Mouse (Mus musculus): Measurements from ENCODE around the gene Tmem163.

DNA sequence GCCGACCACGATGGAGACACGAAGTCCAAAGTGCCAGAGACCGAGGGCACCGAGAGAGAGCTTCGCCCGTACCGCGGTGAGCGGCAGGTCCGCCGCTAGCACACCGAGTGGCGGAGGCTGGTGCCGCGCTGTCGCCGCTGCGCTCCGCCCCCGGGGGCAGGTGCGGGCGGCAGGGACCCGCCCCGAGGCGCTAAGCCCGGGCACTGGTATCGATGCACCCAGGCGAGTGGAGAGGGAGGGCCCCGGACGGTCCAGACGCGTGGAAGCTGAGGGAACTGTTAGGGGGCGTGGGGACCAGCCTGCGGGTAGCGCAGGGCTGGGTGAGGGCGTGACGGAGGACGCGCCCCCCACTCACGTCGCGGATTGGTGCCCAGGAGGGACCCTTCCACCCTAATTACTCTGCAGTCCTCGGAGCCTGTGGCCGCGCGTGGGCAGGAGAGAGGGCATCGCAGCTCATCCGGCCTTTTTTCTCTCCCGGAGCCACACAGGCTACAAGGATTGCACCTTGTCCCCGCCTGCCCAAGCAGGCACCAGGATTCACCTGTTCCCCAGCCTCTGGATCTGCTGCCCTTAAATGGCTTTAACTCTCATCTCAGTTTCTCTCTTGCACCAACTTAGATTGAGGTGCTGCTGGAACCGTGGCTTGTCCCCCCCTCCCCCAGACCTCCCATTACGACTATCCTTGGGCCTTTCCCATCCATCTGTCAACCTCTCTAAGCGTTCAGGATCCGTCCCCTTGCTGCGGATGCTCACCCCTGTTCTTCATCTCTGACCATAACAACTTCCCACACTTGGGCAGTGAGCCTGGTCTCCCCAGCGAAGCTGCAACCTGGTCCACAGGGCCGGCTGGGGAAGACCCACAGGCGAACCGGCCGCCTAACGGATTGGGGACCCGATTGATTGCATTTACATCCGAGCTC, 1.4 kb downstream of the Tmem163 start:
- TF ChIP-seq CTCF (IDR thresholded peaks at IDR 0.05; ENCODE audit: low read depth) = no peak
- TF ChIP-seq EP300 (IDR thresholded peaks at IDR 0.05; ENCODE audit: low read depth) = no peak
